ENCODE assay signal across 8 mouse cellular contexts in the genomic region with DNA sequence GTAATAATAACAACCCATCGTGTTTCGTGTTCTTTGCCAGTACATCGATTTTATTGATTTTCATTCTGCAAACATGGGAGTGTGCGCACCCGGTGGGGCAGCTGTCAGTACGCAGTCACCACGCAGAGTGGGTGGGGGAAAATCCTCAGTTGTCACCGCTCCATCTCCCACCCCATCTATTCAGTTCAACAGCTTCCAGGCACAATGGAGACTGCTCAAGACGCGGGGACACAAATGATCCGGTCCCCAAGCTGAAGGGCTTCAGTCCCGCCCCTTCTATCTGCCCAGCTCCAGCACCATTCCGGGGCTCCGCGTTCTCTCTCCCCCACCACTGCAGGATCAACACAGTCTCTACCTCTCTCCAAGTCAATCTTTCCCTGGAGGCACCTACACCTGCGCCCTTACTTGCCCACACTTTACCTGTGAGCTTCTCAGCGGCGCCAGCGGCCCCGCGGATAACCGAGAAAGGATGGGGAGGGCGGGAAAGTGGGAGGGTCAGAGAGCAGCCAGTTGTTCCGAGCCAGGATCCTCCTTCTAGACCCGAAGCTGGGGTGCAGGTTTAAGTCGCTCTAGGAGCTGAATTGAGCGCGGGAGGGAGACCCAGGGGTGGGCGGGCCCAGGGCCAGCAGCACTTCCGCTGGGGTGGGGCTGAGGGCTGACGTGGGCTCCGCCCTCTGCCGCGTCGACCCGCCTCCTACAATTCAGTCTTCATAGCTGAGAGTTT. TPM values are rescaled to one million over a fixed set of nuclear protein-coding genes. Genes with fewer than 3 reads are reported as not detected.
DNase-seq lines count a peak whose midpoint lies in the region; ATAC-seq and TF ChIP-seq lines count a peak whose summit lies in the region.

No protein-coding gene starts in this region.

- no peak for TF ChIP-seq CTCF in heart, adult 2 months (IDR thresholded peaks at IDR 0.05)

- H3K4me2 ChIP-seq in neural tube, embryonic 12.5 days (replicated peaks) = peak overlapping the region; percentile 83

- peak overlapping the region; percentile 64 for H3K4me3 ChIP-seq in heart, adult 2 months
- peak overlapping the region; percentile 65 for H3K4me3 ChIP-seq in neural tube, embryonic 12.5 days

- TF ChIP-seq EP300 in heart, adult 2 months (IDR thresholded peaks at IDR 0.05; ENCODE audit: insufficient read depth, low read depth, low read length) = no peak

- no peaks in the 10 kb centered on the region; the same call in 1 of the 2 replicates for H3K4me1 ChIP-seq in heart, adult 2 months (ENCODE audit: control insufficient read depth, insufficient read depth, low read length)
- peaks cover 30% of the 10 kb centered on the region for H3K4me1 ChIP-seq in neural tube, embryonic 12.5 days

- peak overlapping the region; percentile 37 for H3K27ac ChIP-seq in heart, adult 2 months
- H3K27ac ChIP-seq in neural tube, embryonic 12.5 days = peak overlapping the region; percentile 80

- no peaks in the 10 kb centered on the region for H3K9me3 ChIP-seq in neural tube, embryonic 12.5 days

- TF ChIP-seq POLR2A in heart, adult 2 months (IDR thresholded peaks at IDR 0.05; ENCODE audit: insufficient read depth, low read depth, low read length) = no peak

- no peaks in the 10 kb centered on the region for H3K79me2 ChIP-seq in heart, adult 2 months (replicated peaks; ENCODE audit: control insufficient read depth, insufficient read depth, low read length)

- ATAC-seq in neural tube, embryonic 12.5 days (ENCODE audit: low FRiP score, low read depth) = peak; percentile 67

- intact Hi-C loops in heart, adult 2 months (cut with DNase I) = loop anchor here (5.0 kb wide), 1 partner anchor 162 kb away; no protein-coding TSS in a partner anchor

- peaks cover 5% of the 10 kb centered on the region; the same call in 1 of the 2 replicates for H3K27me3 ChIP-seq in heart, adult 2 months (ENCODE audit: control insufficient read depth, insufficient read depth, low read length)
- H3K27me3 ChIP-seq in neural tube, embryonic 12.5 days (replicated peaks) = no peaks in the 10 kb centered on the region

- H3K36me3 ChIP-seq in heart, adult 2 months (ENCODE audit: control insufficient read depth, insufficient read depth, low read length) = no peaks in the 10 kb centered on the region
- no peaks in the 10 kb centered on the region for H3K36me3 ChIP-seq in neural tube, embryonic 12.5 days

- 1% methylated on average over 36 of the region's 36 CpGs for WGBS in heart, adult 2 months
- WGBS in neural tube, embryonic 12.5 days = under 1% methylated on average over 36 of the region's 36 CpGs

- peak overlapping the region; percentile 62 for H3K9ac ChIP-seq in heart, adult 2 months (ENCODE audit: low read depth, low read length)
- peak overlapping the region; percentile 78 for H3K9ac ChIP-seq in neural tube, embryonic 12.5 days

- peak; percentile 65 for DNase-seq in T-cell, adult 2 months (ENCODE audit: low spot score)
- peak; percentile 87 for DNase-seq in embryo, embryonic 10.5 days (ENCODE audit: low spot score)
- DNase-seq in heart, adult 2 months = peak; percentile 74 to 75
- peak; percentile 87 for DNase-seq in kidney, adult 11 months
- DNase-seq in lung, adult 18-20 months = peak; percentile 87 to 91
- peak; percentile 47 for DNase-seq in urinary bladder, adult 2 months (ENCODE audit: low spot score)
- DNase-seq in cerebellum, adult 8-10 months = no peak

RNA-seq across cellular contexts. Expression of a gene that starts 5.8 kb away (rescaled TPM):
- total RNA-seq in heart, adult 2 months (2021) = 1 to 10 TPM; 1.4 to 1.5 TPM
- 0.88 and 1.5 TPM in 2 replicates for polyA plus RNA-seq in heart, adult 2 months (2012; rRNA removed)
- polyA plus RNA-seq in neural tube, embryonic 12.5 days (2016; fragmentation: Nextera tagmentation; extraction: Ambion mirVana) = 44.1 and 44.4 TPM in 2 replicates
- polyA plus RNA-seq in urinary bladder, adult 2 months (2012; rRNA removed) = 14.3 and 26.0 TPM in 2 replicates

RNA-seq across cellular contexts. Expression of a gene that starts 24.3 kb away (rescaled TPM):
- 1 to 10 TPM; 1.0 to 1.1 TPM for total RNA-seq in heart, adult 2 months (2021)
- 0.43 and 0.44 TPM in 2 replicates for polyA plus RNA-seq in heart, adult 2 months (2012; rRNA removed)
- polyA plus RNA-seq in neural tube, embryonic 12.5 days (2016; fragmentation: Nextera tagmentation; extraction: Ambion mirVana) = 0.33 and 0.40 TPM in 2 replicates
- polyA plus RNA-seq in urinary bladder, adult 2 months (2012; rRNA removed) = 0.74 and 1.3 TPM in 2 replicates
